Comparison of ENCODE assay signal across 9 mouse cellular contexts in the genomic region with DNA sequence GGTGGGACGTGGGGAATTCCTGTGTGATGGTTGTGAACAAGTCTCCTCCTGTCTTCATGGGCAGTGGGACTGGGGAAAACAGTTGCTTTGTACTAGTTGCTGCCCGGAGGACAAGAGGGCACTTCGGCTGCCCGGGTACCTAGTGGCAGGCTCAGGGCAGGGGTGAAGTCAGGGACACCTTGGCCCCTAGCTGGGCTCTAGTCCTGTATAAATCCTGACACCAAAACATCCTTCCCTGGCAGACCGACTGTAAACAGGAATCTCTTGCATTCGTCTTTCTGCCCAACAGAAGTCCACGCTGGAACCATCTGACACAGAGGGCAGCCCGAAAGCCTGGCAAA. TPM values are rescaled to one million over a fixed set of nuclear protein-coding genes. Genes with fewer than 3 reads are reported as not detected.
DNase-seq lines count a peak whose midpoint lies in the region; ATAC-seq and TF ChIP-seq lines count a peak whose summit lies in the region.
"Had no signal": no experiment of that assay in that cellular context is flagged by ENCODE, and none has a peak within 500 bp of the region (broad histone marks: within the 10 kb centered on the region; RNA-seq: fewer than 3 reads in every experiment).

No protein-coding gene starts in this region.

- peak overlapping the region; percentile 24 for H3K4me3 ChIP-seq in heart, postnatal 0 days (ENCODE audit: low read depth, low read length)
- peak overlapping the region; percentile 26; the same call in 1 of the 2 replicates for H3K4me3 ChIP-seq in embryonic facial prominence, embryonic 14.5 days (ENCODE audit: low read depth, low read length)
- peak overlapping the region; percentile 41 for H3K4me3 ChIP-seq in intestine, embryonic 16.5 days (ENCODE audit: low read length)
- no peak overlapping the region for H3K4me3 ChIP-seq in midbrain, embryonic 13.5 days (replicated peaks)

- H3K9ac ChIP-seq in heart, postnatal 0 days (replicated peaks; ENCODE audit: low read depth, low read length) = 0 out of 2 replicates have a peak overlapping the region, but pooled peaks have one; percentile 2
- peak overlapping the region; percentile 11; the same call in 1 of the 2 replicates for H3K9ac ChIP-seq in embryonic facial prominence, embryonic 14.5 days (ENCODE audit: low read depth, low read length)
- peak overlapping the region; percentile 66 for H3K9ac ChIP-seq in intestine, embryonic 16.5 days (ENCODE audit: low read depth, low read length)
- H3K9ac ChIP-seq in midbrain, embryonic 13.5 days (replicated peaks) = 0 out of 2 replicates have a peak overlapping the region, but pooled peaks have one; percentile 29

- WGBS in heart, postnatal 0 days = 29% methylated on average over 8 of the region's 8 CpGs
- 16% methylated on average over 8 of the region's 8 CpGs for WGBS in embryonic facial prominence, embryonic 14.5 days
- WGBS in intestine, embryonic 16.5 days = 21% methylated on average over 8 of the region's 8 CpGs
- 19% methylated on average over 8 of the region's 8 CpGs for WGBS in midbrain, embryonic 13.5 days

- TF ChIP-seq CTCF in heart, postnatal 0 days (IDR thresholded peaks at IDR 0.05; ENCODE audit: low read depth) = no peak

- no peaks in the 10 kb centered on the region for H3K36me3 ChIP-seq in heart, postnatal 0 days (replicated peaks; ENCODE audit: control insufficient read depth, insufficient read depth, low read length)
- H3K36me3 ChIP-seq in embryonic facial prominence, embryonic 14.5 days (ENCODE audit: control insufficient read depth, insufficient read depth, low read length) = no peaks in the 10 kb centered on the region
- H3K36me3 ChIP-seq in intestine, embryonic 16.5 days (ENCODE audit: control insufficient read depth, insufficient read depth, low read length) = no peaks in the 10 kb centered on the region
- H3K36me3 ChIP-seq in midbrain, embryonic 13.5 days = no peaks in the 10 kb centered on the region

- no peak for DNase-seq in heart, postnatal 0 days (ENCODE audit: low spot score)
- no peak for DNase-seq in heart, adult 9 months (ENCODE audit: low spot score in 2 of 2)
- no peak for DNase-seq in embryonic facial prominence, embryonic 14.5 days (ENCODE audit: low spot score)
- no peak for DNase-seq in cerebellum, adult 9-11 months
- DNase-seq in adrenal gland, adult 18-20 months (ENCODE audit: low spot score in 2 of 2) = no peak
- DNase-seq in layer of hippocampus, adult 9-10 months (ENCODE audit: low spot score) = no peak

- H3K4me1 ChIP-seq in heart, postnatal 0 days (ENCODE audit: control insufficient read depth, insufficient read depth) = peaks cover 18% of the 10 kb centered on the region
- H3K4me1 ChIP-seq in embryonic facial prominence, embryonic 14.5 days (ENCODE audit: control insufficient read depth, insufficient read depth, low read length) = peaks cover 19% of the 10 kb centered on the region
- peaks cover 18% of the 10 kb centered on the region for H3K4me1 ChIP-seq in intestine, embryonic 16.5 days (ENCODE audit: control insufficient read depth, insufficient read depth, low read length)
- peaks cover 24% of the 10 kb centered on the region for H3K4me1 ChIP-seq in midbrain, embryonic 13.5 days (replicated peaks)

- no peak for TF ChIP-seq EP300 in heart, postnatal 0 days (IDR thresholded peaks at IDR 0.05; ENCODE audit: low read depth)

- 0 out of 2 replicates have a peak, but pooled peaks have one; percentile 1 for ATAC-seq in heart, postnatal 0 days (ENCODE audit: insufficient read depth, low read depth)
- ATAC-seq in embryonic facial prominence, embryonic 14.5 days (ENCODE audit: low read depth) = no peak
- 0 out of 2 replicates have a peak, but pooled peaks have one; percentile 34 for ATAC-seq in intestine, embryonic 16.5 days
- 0 out of 2 replicates have a peak, but pooled peaks have one; percentile 9 for ATAC-seq in midbrain, embryonic 13.5 days

- no peaks in the 10 kb centered on the region for H3K9me3 ChIP-seq in heart, postnatal 0 days (replicated peaks; ENCODE audit: control insufficient read depth, low read length)
- H3K9me3 ChIP-seq in embryonic facial prominence, embryonic 14.5 days (ENCODE audit: control insufficient read depth, low read length) = no peaks in the 10 kb centered on the region
- H3K9me3 ChIP-seq in intestine, embryonic 16.5 days (ENCODE audit: control insufficient read depth, low read length) = no peaks in the 10 kb centered on the region
- no peaks in the 10 kb centered on the region for H3K9me3 ChIP-seq in midbrain, embryonic 13.5 days

- no peaks in the 10 kb centered on the region for H3K27me3 ChIP-seq in heart, postnatal 0 days (ENCODE audit: control insufficient read depth, insufficient read depth, low read length)
- H3K27me3 ChIP-seq in embryonic facial prominence, embryonic 14.5 days (replicated peaks; ENCODE audit: control insufficient read depth, insufficient read depth, low read length) = no peaks in the 10 kb centered on the region
- H3K27me3 ChIP-seq in intestine, embryonic 16.5 days (replicated peaks; ENCODE audit: control insufficient read depth, insufficient read depth, low read length) = no peaks in the 10 kb centered on the region
- no peaks in the 10 kb centered on the region for H3K27me3 ChIP-seq in midbrain, embryonic 13.5 days

- H3K4me2 ChIP-seq in heart, postnatal 0 days (ENCODE audit: low read depth, low read length) = peak overlapping the region; percentile 60
- H3K4me2 ChIP-seq in embryonic facial prominence, embryonic 14.5 days (ENCODE audit: low read depth, low read length) = peak overlapping the region; percentile 62
- H3K4me2 ChIP-seq in intestine, embryonic 16.5 days (ENCODE audit: low read depth, low read length) = peak overlapping the region; percentile 72
- peak overlapping the region; percentile 48 for H3K4me2 ChIP-seq in midbrain, embryonic 13.5 days (replicated peaks)

- H3K27ac ChIP-seq in heart, postnatal 0 days (ENCODE audit: low read depth) = peak overlapping the region; percentile 82
- peak overlapping the region; percentile 74 for H3K27ac ChIP-seq in embryonic facial prominence, embryonic 14.5 days (replicated peaks; ENCODE audit: low read depth, low read length)
- H3K27ac ChIP-seq in intestine, embryonic 16.5 days (ENCODE audit: low read length) = peak overlapping the region; percentile 64
- no peak overlapping the region for H3K27ac ChIP-seq in midbrain, embryonic 13.5 days

RNA-seq across cellular contexts. Expression of a gene that starts 20.5 kb away (rescaled TPM):
- total RNA-seq in heart, postnatal 0 days (2014; rRNA removed; ENCODE audit: low replicate concordance) = 14.1 and 16.5 TPM in 2 replicates
- 6.8 and 7.5 TPM in 2 replicates for polyA plus RNA-seq in heart, postnatal 0 days (2015; fragmentation: Nextera tagmentation; extraction: Ambion mirVana)
- 39.6 and 40.3 TPM in 2 replicates for polyA plus RNA-seq in embryonic facial prominence, embryonic 14.5 days (2014; fragmentation: Nextera tagmentation; extraction: Ambion mirVana)
- polyA plus RNA-seq in intestine, embryonic 16.5 days (2015; fragmentation: Nextera tagmentation; extraction: Ambion mirVana) = 10.5 and 10.9 TPM in 2 replicates
- polyA plus RNA-seq in midbrain, embryonic 13.5 days (2015; fragmentation: Nextera tagmentation; extraction: Ambion mirVana) = 5.9 and 7.1 TPM in 2 replicates
- 1 to 10 TPM; 2.5 to 4.6 TPM for total RNA-seq in adrenal gland, adult 18-20 months (2021)

RNA-seq across cellular contexts. Expression of a gene that starts 31.7 kb away (rescaled TPM):
- not detected in 2 replicates for total RNA-seq in heart, postnatal 0 days (2014; rRNA removed; ENCODE audit: low replicate concordance)
- polyA plus RNA-seq in heart, postnatal 0 days (2015; fragmentation: Nextera tagmentation; extraction: Ambion mirVana) = not detected in 2 replicates
- polyA plus RNA-seq in embryonic facial prominence, embryonic 14.5 days (2014; fragmentation: Nextera tagmentation; extraction: Ambion mirVana) = not detected in 2 replicates
- 0.20 and 0.43 TPM in 2 replicates for polyA plus RNA-seq in intestine, embryonic 16.5 days (2015; fragmentation: Nextera tagmentation; extraction: Ambion mirVana)
- polyA plus RNA-seq in midbrain, embryonic 13.5 days (2015; fragmentation: Nextera tagmentation; extraction: Ambion mirVana) = not detected in 2 replicates
- total RNA-seq in adrenal gland, adult 18-20 months (2021) = not detected
- total RNA-seq: neutrophil, adult 5-6 weeks had no signal

RNA-seq across cellular contexts. Expression of a gene that starts 34.7 kb away (rescaled TPM):
- not detected in 2 replicates for total RNA-seq in heart, postnatal 0 days (2014; rRNA removed; ENCODE audit: low replicate concordance)
- polyA plus RNA-seq in heart, postnatal 0 days (2015; fragmentation: Nextera tagmentation; extraction: Ambion mirVana) = 0.12 and 0.18 TPM in 2 replicates
- 3.2 and 4.5 TPM in 2 replicates for polyA plus RNA-seq in embryonic facial prominence, embryonic 14.5 days (2014; fragmentation: Nextera tagmentation; extraction: Ambion mirVana)
- polyA plus RNA-seq in intestine, embryonic 16.5 days (2015; fragmentation: Nextera tagmentation; extraction: Ambion mirVana) = 0.71 and 0.87 TPM in 2 replicates
- 30.1 and 33.6 TPM in 2 replicates for polyA plus RNA-seq in midbrain, embryonic 13.5 days (2015; fragmentation: Nextera tagmentation; extraction: Ambion mirVana)
- total RNA-seq in adrenal gland, adult 18-20 months (2021) = not detected
- total RNA-seq: neutrophil, adult 5-6 weeks had no signal

RNA-seq across cellular contexts. Expression of a gene that starts 59.4 kb away (rescaled TPM):
- 0.35 TPM in 1 of 2 replicates, not detected in the other for total RNA-seq in heart, postnatal 0 days (2014; rRNA removed; ENCODE audit: low replicate concordance)
- 0.92 and 0.97 TPM in 2 replicates for polyA plus RNA-seq in heart, postnatal 0 days (2015; fragmentation: Nextera tagmentation; extraction: Ambion mirVana)
- polyA plus RNA-seq in embryonic facial prominence, embryonic 14.5 days (2014; fragmentation: Nextera tagmentation; extraction: Ambion mirVana) = 0.96 and 1.7 TPM in 2 replicates
- polyA plus RNA-seq in intestine, embryonic 16.5 days (2015; fragmentation: Nextera tagmentation; extraction: Ambion mirVana) = 2.5 and 2.6 TPM in 2 replicates
- polyA plus RNA-seq in midbrain, embryonic 13.5 days (2015; fragmentation: Nextera tagmentation; extraction: Ambion mirVana) = 0.55 and 0.67 TPM in 2 replicates
- 1 to 10 TPM; 1.3 to 3.3 TPM for total RNA-seq in adrenal gland, adult 18-20 months (2021)

Comparison
In these comparisons a context has a peak if more than half of its experiments do, and no peak if none do; other contexts are left out.
1. H3K9ac ChIP-seq: peak in every context shown above with its lines; median percentile 66 in intestine, embryonic 16.5 days; 29 in midbrain, embryonic 13.5 days; 11 in embryonic facial prominence, embryonic 14.5 days; 2 in heart, postnatal 0 days.